Mouse (Mus musculus): ENCODE data around the gene Mboat2.

DNA sequence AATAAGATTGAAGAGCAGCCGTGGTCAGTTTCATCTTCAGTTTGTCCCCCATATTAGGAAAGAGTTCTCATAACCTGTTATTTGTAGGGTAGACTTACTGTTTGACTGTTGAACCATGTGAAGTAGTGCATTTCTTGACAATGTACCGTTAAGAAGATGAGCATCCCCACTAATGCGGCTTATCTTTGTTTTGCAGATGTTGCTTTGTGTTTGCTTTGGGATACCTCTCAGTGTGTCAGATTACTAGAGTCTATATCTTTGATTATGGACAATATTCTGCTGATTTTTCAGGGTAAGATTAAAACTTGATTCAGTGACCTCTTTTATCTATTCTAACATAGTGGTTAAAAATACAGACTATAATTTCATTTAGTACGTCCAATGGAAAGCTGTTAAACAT is 93.3 kb downstream of the Mboat2 start:
- TF ChIP-seq CTCF (IDR thresholded peaks at IDR 0.05; ENCODE audit: borderline replicate concordance, insufficient read depth, low read depth, low read length) = no peak
- TF ChIP-seq POLR2A (IDR thresholded peaks at IDR 0.05; ENCODE audit: borderline replicate concordance, insufficient read depth, low read length) = no peak

Data from cerebellum, adult 2 months (tissue).